Mouse (Mus musculus) heart, embryonic 10.5 days (tissue): ENCODE data around the gene Cacna1s. TPM values are rescaled to one million over a fixed set of nuclear protein-coding genes. Genes with fewer than 3 reads are reported as not detected.

Experiments
- DNase-seq: peaks from one replicate; pipeline ENCODE4 v3.0.0-alpha.2; 2017; ENCODE audit warnings: low spot score
- H3K27ac ChIP-seq: fragments of 300-500 bp; sonication (generic); 2 replicates; pipeline ENCODE4 v1.5.1; 2016; ENCODE audit warnings: mild to moderate bottlenecking
- H3K27me3 ChIP-seq: fragments of 300-500 bp; sonication (generic); 2 replicates; pipeline ENCODE4 v1.6.1; 2016; ENCODE audit warnings: mild to moderate bottlenecking; ENCODE audit not compliant: poor library complexity, insufficient read depth, severe bottlenecking
- H3K36me3 ChIP-seq: fragments of 300-500 bp; sonication (generic); 2 replicates; pipeline ENCODE4 v1.6.1; 2016; ENCODE audit warnings: mild to moderate bottlenecking, moderate library complexity
- H3K4me1 ChIP-seq: fragments of 300-500 bp; sonication (generic); 2 replicates; pipeline ENCODE4 v1.6.1; 2016; ENCODE audit warnings: mild to moderate bottlenecking
- H3K4me3 ChIP-seq: fragments of 300-500 bp; sonication (generic); 2 replicates; pipeline ENCODE4 v1.5.1; 2016; ENCODE audit warnings: mild to moderate bottlenecking, moderate library complexity
- H3K9me3 ChIP-seq: fragments of 300-500 bp; sonication (generic); 2 replicates; pipeline ENCODE4 v1.6.1; 2016; ENCODE audit warnings: mild to moderate bottlenecking, moderate library complexity
- WGBS: fragments of 180-500 bp; shearing (Covaris S2); methylation state at CpG from one replicate; pipeline ENCODE4 v1.1.7; 2016; 5-methylcytosine and 5-hydroxymethylcytosine counted together
- polyA plus RNA-seq: library from polyadenylated mRNA; unstranded; fragments of >200 nt; fragmentation: Nextera tagmentation; extraction: Ambion mirVana; gene quantifications from 2 replicates; pipeline ENCODE4 v1.2.1, GENCODE M21; 2016

Cacna1s gene
- polyA plus RNA-seq, 1 experiment from 2014 or later, result 1.3 TPM

DNA sequence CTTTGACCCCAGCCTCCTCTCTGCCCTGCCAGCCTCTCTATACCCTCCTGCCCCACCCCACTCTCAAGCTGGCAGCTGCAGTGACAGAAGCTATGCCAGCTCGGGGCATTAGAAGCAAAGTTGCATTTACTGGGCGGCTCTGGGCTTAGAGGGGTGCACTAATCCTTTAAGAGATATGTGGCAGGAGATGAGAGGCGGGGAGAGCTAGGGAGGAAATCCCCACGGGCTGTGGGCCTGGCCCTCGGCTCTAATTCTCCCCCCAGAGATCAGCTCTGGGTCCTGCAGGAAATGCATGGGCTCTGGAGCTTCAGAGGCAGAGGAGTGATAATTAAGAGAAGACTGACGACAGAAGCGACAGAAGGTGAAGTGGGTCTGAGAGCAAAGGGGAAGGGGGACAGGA is 19.6 kb upstream of the Cacna1s start:
- Histone ChIP-seq H3K4me3 (no peak overlapping the region), H3K4me1 (peaks cover 21% of the 10 kb centered on the region), H3K27me3 (no peaks in the 10 kb centered on the region), H3K36me3 (peaks cover 76% of the 10 kb centered on the region), H3K9me3 (no peaks in the 10 kb centered on the region), H3K27ac (no peak overlapping the region)
- no peak for DNase-seq
- 43% methylated on average over 7 of the region's 7 CpGs for WGBS

DNA sequence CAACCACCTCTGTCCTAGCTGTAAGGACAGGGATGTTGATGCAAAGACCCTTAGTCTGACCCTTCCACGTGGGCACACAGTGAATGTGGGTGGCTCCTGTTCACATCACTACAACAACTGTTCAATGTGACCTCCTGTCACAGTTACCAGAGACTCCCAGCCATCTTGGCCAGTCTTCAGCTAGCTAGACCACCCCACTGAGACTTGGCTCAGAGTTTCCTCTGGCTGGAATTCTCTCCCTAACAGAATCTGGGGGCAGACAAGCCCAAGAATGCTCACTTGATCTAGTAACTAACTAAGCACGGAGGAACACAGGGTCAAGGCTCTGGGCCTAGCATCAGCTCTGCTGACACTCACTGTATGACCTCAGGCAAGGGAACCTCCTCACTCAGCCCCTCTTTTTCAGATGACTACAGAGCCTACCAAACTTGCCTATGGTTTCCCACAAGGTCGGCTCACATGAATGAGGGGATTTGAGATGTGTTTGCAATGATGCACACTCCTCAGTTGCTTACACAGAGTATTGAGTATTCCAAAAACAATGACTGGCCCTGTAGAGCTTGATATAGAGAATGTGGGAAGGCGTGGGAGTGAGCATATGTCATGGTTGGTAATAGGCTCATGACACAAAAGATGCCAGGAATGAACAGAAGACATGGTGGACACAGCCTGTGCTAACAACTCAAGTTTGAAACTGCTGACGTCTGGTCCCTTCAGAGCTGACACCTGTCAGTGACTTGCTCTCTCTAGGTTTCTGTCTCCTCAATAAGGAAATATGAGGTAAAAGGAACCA is 13.6 kb upstream of the Cacna1s start:
- Histone ChIP-seq H3K36me3 (peaks cover 20% of the 10 kb centered on the region), H3K9me3 (no peaks in the 10 kb centered on the region), H3K27ac (no peak overlapping the region), H3K27me3 (peaks cover 54% of the 10 kb centered on the region), H3K4me3 (no peak overlapping the region), H3K4me1 (peaks cover 12% of the 10 kb centered on the region)
- no peak for DNase-seq
- WGBS, result 70% methylated on average over 5 of the region's 5 CpGs

DNA sequence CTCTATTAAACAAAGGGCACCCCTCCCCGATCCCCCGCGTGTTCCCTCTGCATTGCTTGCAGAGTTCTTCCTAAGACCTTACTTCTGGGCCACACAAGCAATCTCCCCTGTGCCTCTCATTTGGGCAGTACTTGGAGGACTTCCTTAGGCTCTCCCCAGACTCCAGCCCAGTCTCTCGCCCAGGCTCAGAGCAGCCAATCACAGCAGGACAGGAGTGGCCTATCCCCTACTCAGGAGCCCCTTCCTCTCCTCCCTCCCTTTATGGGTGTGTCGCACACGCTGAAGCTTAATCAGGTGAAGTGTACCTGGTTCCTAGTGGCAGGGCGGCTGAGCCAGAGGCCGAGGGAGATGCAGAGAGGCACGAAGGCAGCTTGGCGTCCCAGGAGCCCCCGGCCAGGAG is 12.1 kb upstream of the Cacna1s start:
- Histone ChIP-seq H3K4me1 (peaks cover 12% of the 10 kb centered on the region), H3K36me3 (peaks cover 5% of the 10 kb centered on the region), H3K27me3 (peaks cover 62% of the 10 kb centered on the region), H3K9me3 (no peaks in the 10 kb centered on the region), H3K4me3 (no peak overlapping the region), H3K27ac (no peak overlapping the region)
- DNase-seq, result no peak
- 13% methylated on average over 11 of the region's 11 CpGs for WGBS

DNA sequence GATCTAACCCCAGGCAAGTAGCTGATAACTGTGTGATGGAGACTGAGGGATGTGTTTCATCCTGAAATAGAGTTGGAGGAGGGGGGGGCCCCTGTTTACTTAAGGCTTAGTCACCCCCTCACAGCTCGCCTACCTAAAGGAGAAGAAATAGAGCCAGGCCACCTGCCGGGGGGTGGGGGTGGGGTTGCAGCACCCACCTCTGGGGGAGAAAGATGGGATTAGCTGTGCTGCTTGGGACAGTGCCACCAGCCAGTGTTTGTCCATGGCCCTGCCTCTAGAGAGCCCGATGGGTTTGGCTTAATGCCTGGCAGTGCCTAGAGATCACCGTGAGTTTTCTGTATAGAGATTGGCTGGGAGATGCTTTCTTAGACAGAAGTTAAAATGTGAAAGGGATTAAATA is 11.7 kb upstream of the Cacna1s start:
- Histone ChIP-seq H3K27me3 (peaks cover 62% of the 10 kb centered on the region), H3K27ac (no peak overlapping the region), H3K4me3 (no peak overlapping the region), H3K4me1 (peaks cover 12% of the 10 kb centered on the region), H3K9me3 (no peaks in the 10 kb centered on the region), H3K36me3 (0 out of 2 replicates have a peak, but pooled peaks cover under 1% of the 10 kb centered on the region)
- no peak for DNase-seq
- WGBS, result 27% methylated on average over 4 of the region's 4 CpGs

DNA sequence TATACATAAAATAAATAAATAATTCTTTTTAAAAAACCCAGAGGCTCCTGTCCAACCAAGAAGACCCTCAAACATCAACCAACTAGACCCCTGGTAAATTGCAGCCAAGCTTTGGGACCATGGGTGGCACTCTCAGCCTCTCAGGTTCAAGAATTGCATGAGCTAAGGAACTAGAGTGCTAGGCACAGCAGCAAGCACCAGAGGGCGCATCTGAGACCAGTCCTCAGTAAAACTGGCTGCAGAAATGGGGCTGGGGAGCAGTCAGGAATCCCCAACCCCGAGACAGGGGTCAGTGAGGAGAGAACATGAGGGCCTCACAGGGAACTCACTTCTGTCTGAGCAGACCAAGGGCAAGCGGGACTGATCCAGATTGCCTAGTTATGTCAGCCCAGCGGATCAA is 6.8 kb upstream of the Cacna1s start:
- H3K27ac ChIP-seq, result no peak overlapping the region
- H3K4me1 ChIP-seq, result peaks cover 13% of the 10 kb centered on the region
- 18% methylated on average over 4 of the region's 4 CpGs for WGBS
- DNase-seq, result no peak
- no peaks in the 10 kb centered on the region for H3K9me3 ChIP-seq
- H3K36me3 ChIP-seq, result no peaks in the 10 kb centered on the region
- H3K4me3 ChIP-seq, result no peak overlapping the region
- H3K27me3 ChIP-seq, result peaks cover 63% of the 10 kb centered on the region

DNA sequence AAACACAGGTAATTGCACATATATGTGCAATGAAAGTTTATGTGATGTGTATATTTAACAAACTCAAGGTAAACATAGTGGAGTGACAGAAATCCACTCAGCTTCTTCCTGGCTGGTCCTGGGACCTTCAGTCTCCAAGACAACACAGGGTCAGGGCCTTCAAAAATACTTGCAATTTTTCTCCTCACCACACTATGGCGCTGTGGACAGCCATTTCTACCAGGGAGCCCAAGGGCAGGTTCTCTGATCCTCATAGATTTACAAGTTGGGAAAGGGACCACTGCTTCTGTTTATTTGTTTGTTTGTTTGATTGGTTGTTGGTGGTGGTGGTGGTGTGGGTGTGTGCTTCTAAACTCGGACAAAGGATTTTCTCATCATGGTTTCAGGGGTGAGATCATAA is 5.1 kb upstream of the Cacna1s start:
- WGBS, result 6% methylated on average over 2 of the region's 2 CpGs
- Histone ChIP-seq H3K27me3 (peaks cover 63% of the 10 kb centered on the region), H3K4me3 (no peak overlapping the region), H3K9me3 (no peaks in the 10 kb centered on the region), H3K4me1 (peaks cover 23% of the 10 kb centered on the region), H3K36me3 (no peaks in the 10 kb centered on the region), H3K27ac (no peak overlapping the region)
- DNase-seq, result no peak

DNA sequence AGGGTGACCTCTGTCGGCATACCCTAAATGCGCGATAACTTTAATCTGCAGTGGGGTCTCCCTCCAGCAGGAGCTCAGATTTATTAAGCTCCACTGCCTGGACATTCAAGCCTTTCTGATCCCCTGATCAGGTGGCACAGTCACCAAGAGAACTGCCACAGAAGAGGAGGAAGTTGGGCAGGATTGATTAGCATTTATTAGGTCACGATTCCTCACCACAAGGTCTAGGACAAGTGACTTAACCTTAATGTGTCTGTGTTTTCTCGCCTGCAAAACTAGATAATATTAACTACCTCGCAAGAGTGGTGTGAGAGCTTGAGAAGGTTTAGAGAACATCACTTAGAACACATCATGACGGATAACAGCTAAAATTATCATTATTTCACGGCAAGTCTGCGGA is 4.7 kb upstream of the Cacna1s start:
- Histone ChIP-seq H3K4me3 (no peak overlapping the region), H3K27me3 (peaks cover 63% of the 10 kb centered on the region), H3K27ac (no peak overlapping the region), H3K4me1 (peaks cover 27% of the 10 kb centered on the region), H3K9me3 (no peaks in the 10 kb centered on the region), H3K36me3 (no peaks in the 10 kb centered on the region)
- no peak for DNase-seq
- WGBS, result 74% methylated on average over 9 of the region's 9 CpGs

DNA sequence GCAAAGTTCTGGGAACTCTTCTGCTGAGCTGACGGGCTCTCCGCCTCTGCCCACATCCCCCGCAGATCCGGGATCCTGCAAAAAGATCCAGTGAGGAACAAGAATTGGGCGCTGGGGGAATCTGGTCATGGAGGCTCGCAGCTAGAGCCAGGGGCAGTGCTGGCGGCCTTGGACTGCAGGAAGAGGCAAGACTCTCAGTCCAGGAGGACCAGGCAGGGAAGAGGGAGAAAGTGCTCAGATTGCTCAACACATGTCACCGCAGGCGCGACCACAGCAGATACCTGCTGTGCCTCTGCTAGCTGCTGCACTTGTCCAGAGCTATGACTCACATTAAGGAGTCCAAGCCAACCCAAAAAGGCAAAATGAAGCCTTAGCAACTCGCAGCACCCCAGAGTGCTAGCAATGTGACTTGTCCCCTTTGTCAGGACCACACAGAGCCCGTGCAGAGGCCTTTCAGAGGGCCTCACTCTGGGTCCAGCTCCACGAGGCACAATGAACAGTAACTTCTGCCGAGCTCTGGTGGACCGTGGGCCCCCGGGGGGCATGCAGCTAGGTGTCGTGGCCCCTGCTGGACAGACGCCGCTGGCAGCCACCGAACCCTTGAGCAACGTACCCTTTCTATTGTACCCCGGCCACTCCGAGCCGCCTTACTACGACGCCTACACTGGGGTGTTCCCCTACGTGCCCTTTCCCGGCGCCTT is 2.1 kb upstream of the Cacna1s start, which contains the start of gene Ascl5:
Ascl5 (plus strand) TSS at position 493 of the 701 bp plus-strand sequence.
- Histone ChIP-seq H3K36me3 (no peaks in the 10 kb centered on the region), H3K27ac (peak within 1 kb of the TSS; percentile 5; the same call in 1 of the 2 replicates), H3K9me3 (no peaks in the 10 kb centered on the region), H3K4me1 (peaks cover 41% of the 10 kb centered on the region), H3K4me3 (peak within 1 kb of the TSS; percentile 53), H3K27me3 (peaks cover 64% of the 10 kb centered on the region)
- no peak for DNase-seq
- WGBS, result 21% methylated on average over 29 of the region's 29 CpGs

DNA sequence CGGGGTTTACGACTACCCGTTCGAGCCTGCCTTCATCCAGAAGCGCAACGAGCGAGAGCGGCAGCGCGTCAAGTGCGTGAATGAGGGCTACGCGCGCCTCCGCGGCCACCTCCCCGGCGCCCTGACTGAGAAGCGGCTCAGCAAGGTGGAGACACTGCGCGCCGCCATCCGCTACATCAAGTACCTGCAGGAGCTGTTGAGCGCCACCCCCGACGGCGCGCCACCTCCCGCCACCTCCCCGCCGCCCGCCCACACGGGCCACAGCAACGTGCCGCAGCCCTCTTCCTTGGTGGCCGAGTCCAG is 1.6 kb upstream of the Cacna1s start:
- Histone ChIP-seq H3K4me1 (peaks cover 41% of the 10 kb centered on the region), H3K36me3 (no peaks in the 10 kb centered on the region), H3K27me3 (peaks cover 64% of the 10 kb centered on the region), H3K9me3 (no peaks in the 10 kb centered on the region), H3K27ac (peak overlapping the region; percentile 5; the same call in 1 of the 2 replicates), H3K4me3 (peak overlapping the region; percentile 53)
- DNase-seq, result no peak
- 2% methylated on average over 36 of the region's 36 CpGs for WGBS

DNA sequence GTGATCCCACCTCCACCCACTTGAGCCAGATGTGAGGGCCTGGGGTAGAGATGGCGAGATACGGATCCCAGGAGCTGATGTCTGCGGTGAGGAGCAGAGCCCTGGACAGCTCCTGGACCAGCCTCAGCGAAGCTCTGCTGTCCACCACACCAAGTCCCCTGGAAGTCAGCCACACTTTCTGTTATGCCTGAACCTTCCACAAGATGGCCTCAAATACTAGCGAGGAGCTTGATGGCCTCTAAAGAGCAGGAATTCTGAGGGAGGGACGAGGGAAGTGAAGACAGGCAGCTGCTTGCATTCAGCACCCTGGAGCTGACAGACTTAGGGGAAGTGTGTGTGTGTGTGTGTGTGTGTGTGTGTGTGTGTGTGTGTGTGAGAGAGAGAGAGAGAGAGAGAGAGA is 1.1 kb upstream of the Cacna1s start:
- Histone ChIP-seq H3K27me3 (peaks cover 64% of the 10 kb centered on the region), H3K36me3 (no peaks in the 10 kb centered on the region), H3K27ac (no peak overlapping the region), H3K4me1 (peaks cover 41% of the 10 kb centered on the region), H3K4me3 (peak overlapping the region; percentile 53), H3K9me3 (no peaks in the 10 kb centered on the region)
- peak; percentile 92 for DNase-seq
- under 1% methylated on average over 6 of the region's 6 CpGs for WGBS

DNA sequence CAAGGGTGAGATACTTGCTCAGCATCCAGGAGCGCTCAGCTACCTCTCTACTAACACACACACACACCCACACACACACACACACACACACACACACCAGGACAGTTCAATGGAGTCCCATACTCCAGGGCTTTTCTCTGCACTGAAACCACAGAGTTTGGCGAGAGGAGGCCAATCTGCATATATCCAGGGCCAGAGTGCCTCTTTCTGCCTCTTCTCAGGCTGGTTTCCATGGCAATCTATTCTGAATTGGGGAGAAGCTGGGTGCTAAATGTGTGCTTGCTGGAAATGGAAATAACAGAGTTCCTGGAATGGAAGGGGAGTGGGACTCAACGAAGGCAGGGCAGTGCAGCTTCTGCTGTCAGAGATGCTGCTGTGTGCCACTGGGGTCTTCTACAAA is 3.2 kb downstream of the Cacna1s start:
- WGBS, result 84% methylated on average over 3 of the region's 3 CpGs
- H3K4me1 ChIP-seq, result peaks cover 38% of the 10 kb centered on the region
- no peak overlapping the region for H3K27ac ChIP-seq
- H3K4me3 ChIP-seq, result no peak overlapping the region
- no peak for DNase-seq
- H3K27me3 ChIP-seq, result peaks cover 41% of the 10 kb centered on the region
- no peaks in the 10 kb centered on the region for H3K36me3 ChIP-seq
- no peaks in the 10 kb centered on the region for H3K9me3 ChIP-seq

DNA sequence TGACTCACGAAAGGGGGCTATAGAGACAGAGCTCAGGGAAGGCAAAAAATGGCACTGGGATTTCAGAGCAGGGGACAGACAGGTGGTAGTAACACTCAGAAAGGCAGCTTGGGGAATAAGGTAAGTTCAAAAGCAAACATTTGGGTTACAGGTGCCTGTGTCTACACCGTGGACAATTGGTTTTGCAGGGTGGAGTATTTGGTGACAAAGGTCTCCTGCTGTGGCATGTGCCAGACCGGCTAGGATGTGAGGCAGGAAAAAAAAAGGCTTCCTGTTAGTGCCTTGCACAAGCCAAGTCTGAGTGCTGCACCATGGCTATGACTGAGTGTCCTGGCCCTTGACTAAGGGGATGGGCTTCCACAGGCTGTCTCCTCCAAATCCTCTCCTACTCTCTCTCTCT is 6.0 kb downstream of the Cacna1s start:
- no peak for DNase-seq
- Histone ChIP-seq H3K4me3 (no peak overlapping the region), H3K9me3 (no peaks in the 10 kb centered on the region), H3K27ac (no peak overlapping the region), H3K4me1 (peaks cover 26% of the 10 kb centered on the region), H3K36me3 (no peaks in the 10 kb centered on the region), H3K27me3 (peaks cover 18% of the 10 kb centered on the region)
- WGBS, result 60% methylated on average over 3 of the region's 3 CpGs

DNA sequence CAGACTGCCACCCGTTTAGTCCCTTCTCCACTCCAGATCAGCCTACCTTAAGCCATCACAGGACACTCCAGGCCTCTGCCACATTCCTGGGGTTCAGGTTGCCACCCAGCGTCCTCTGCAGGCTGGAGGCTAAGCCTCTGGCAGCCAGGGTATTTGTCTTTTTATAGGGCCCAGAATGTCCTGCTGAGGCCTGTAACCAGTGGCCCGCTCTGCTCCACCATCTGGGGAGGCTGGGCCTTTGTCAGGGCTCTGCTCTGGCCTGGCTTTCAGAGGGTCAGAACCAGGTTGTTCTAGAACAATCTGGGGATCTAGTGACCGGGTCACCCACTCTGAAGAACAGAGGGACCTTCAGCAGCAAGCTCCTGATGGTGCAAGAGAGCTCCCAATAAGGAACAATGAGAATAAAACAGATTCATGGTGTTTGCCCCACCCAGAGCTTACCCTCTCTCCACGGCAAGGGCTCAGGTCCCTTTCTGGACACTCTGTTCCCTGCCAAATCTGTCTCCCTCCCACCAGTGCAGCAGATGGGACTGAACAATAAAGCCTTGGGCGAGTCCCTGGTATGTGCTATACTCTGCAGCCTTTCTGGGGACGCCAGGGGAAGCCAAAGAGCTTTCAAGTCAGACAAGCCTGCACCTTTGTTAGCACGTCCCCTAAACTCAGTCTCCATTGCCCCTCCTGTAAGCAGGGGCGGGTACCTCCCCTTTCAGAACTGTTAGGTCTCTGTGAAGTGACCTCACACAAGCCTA is 8.7 kb downstream of the Cacna1s start:
- no peak for DNase-seq
- 66% methylated on average over 9 of the region's 9 CpGs for WGBS
- Histone ChIP-seq H3K4me1 (peaks cover 26% of the 10 kb centered on the region), H3K9me3 (no peaks in the 10 kb centered on the region), H3K27me3 (peaks cover 11% of the 10 kb centered on the region; the same call in 1 of the 2 replicates), H3K27ac (no peak overlapping the region), H3K36me3 (no peaks in the 10 kb centered on the region), H3K4me3 (no peak overlapping the region)
